28 mouse cellular contexts compared by ENCODE assay signal in genomic region chr13:36150272-36150671, GRCm38 (mm10). TPM values are rescaled to one million over a fixed set of nuclear protein-coding genes. Genes with fewer than 3 reads are reported as not detected.
DNase-seq lines count a peak whose midpoint lies in the region; ATAC-seq and TF ChIP-seq lines count a peak whose summit lies in the region.
"Had no signal": no experiment of that assay in that cellular context is flagged by ENCODE, and none has a peak within 500 bp of the region (broad histone marks: within the 10 kb centered on the region; RNA-seq: fewer than 3 reads in every experiment).

No protein-coding gene starts in this region.

- H3K9ac ChIP-seq in intestine, postnatal 0 days (ENCODE audit: low read depth, low read length): no peak overlapping the region
- H3K9ac ChIP-seq: embryonic facial prominence, embryonic 12.5 days; heart, embryonic 13.5 days; hindbrain, embryonic 15.5 days; limb, embryonic 12.5 days; neural tube, embryonic 15.5 days had no signal

- 41% methylated on average over 5 of the region's 5 CpGs for WGBS in thymus, adult 2 months
- WGBS in intestine, postnatal 0 days: 44% methylated on average over 5 of the region's 5 CpGs

- H3K9me3 ChIP-seq in intestine, postnatal 0 days (ENCODE audit: control insufficient read depth): no peaks in the 10 kb centered on the region
- H3K9me3 ChIP-seq: embryonic facial prominence, embryonic 12.5 days; heart, embryonic 13.5 days; hindbrain, embryonic 10.5 days; hindbrain, embryonic 15.5 days; limb, embryonic 12.5 days; neural tube, embryonic 15.5 days had no signal

- TF ChIP-seq POLR2A in thymus, adult 2 months (IDR thresholded peaks at IDR 0.05; ENCODE audit: control insufficient read depth, extremely low read depth, insufficient read depth, low read length, poor library complexity): no peak

- peak; percentile 29 for DNase-seq in layer of hippocampus, adult 11-12 months (ENCODE audit: low spot score)
- DNase-seq in layer of hippocampus, adult 2 months (ENCODE audit: low spot score in 2 of 2): no peak
- no peak for DNase-seq in thymus, adult 2 months
- DNase-seq in thymus, postnatal 4 days: no peak
- DNase-seq in heart, postnatal 36 days: no peak
- no peak for DNase-seq in MN1 (ENCODE audit: low spot score)
- DNase-seq: adrenal gland, adult 2 months; adrenal gland, postnatal 36 days; cerebellum, adult 11 months; cerebellum, adult 9-11 months; embryo, embryonic 11 days; gastrocnemius, adult 2 months; gastrocnemius, postnatal 36 days; heart, adult 2 months; heart, postnatal 10 days; kidney, adult 9 months; kidney, postnatal 10 days; midbrain, embryonic 14.5 days; right cerebral cortex, postnatal 25 days had no signal

- no peak overlapping the region for H3K27ac ChIP-seq in layer of hippocampus, adult 2 months
- H3K27ac ChIP-seq in thymus, adult 2 months (ENCODE audit: control insufficient read depth, insufficient read depth, low read length): 0 out of 2 replicates have a peak overlapping the region, but pooled peaks have one; percentile 12
- no peak overlapping the region for H3K27ac ChIP-seq in intestine, postnatal 0 days (ENCODE audit: low read depth, low read length)
- H3K27ac ChIP-seq: embryonic facial prominence, embryonic 12.5 days; gastrocnemius, adult 2 months; heart, adult 2 months; heart, embryonic 13.5 days; hindbrain, embryonic 10.5 days; hindbrain, embryonic 15.5 days; limb, embryonic 12.5 days; neural tube, embryonic 15.5 days had no signal

- H3K4me3 ChIP-seq in layer of hippocampus, adult 2 months: no peak overlapping the region
- no peak overlapping the region for H3K4me3 ChIP-seq in thymus, adult 2 months (ENCODE audit: control insufficient read depth, insufficient read depth, low read length)
- no peak overlapping the region for H3K4me3 ChIP-seq in intestine, postnatal 0 days (ENCODE audit: low read depth, low read length)
- H3K4me3 ChIP-seq: embryonic facial prominence, embryonic 12.5 days; gastrocnemius, adult 2 months; heart, adult 2 months; heart, embryonic 13.5 days; hindbrain, embryonic 10.5 days; hindbrain, embryonic 15.5 days; limb, embryonic 12.5 days; neural tube, embryonic 15.5 days had no signal

- H3K36me3 ChIP-seq in thymus, adult 2 months (ENCODE audit: control insufficient read depth, insufficient read depth, low read length): no peaks in the 10 kb centered on the region
- no peaks in the 10 kb centered on the region for H3K36me3 ChIP-seq in intestine, postnatal 0 days (ENCODE audit: control insufficient read depth, insufficient read depth)
- H3K36me3 ChIP-seq: embryonic facial prominence, embryonic 12.5 days; heart, embryonic 13.5 days; hindbrain, embryonic 10.5 days; hindbrain, embryonic 15.5 days; limb, embryonic 12.5 days; neural tube, embryonic 15.5 days had no signal

- H3K4me2 ChIP-seq in intestine, postnatal 0 days (replicated peaks; ENCODE audit: low read depth): peak overlapping the region; percentile 40
- H3K4me2 ChIP-seq: embryonic facial prominence, embryonic 12.5 days; heart, embryonic 13.5 days; hindbrain, embryonic 15.5 days; limb, embryonic 12.5 days; neural tube, embryonic 15.5 days had no signal

- TF ChIP-seq CTCF in layer of hippocampus, adult 2 months (conservative IDR thresholded peaks at IDR 0.05): no peak
- no peak for TF ChIP-seq CTCF in thymus, adult 2 months (IDR thresholded peaks at IDR 0.05; ENCODE audit: borderline replicate concordance, control insufficient read depth, extremely low read depth, insufficient read depth, low read length, poor library complexity)
- no peak for TF ChIP-seq CTCF in intestine, postnatal 0 days (IDR thresholded peaks at IDR 0.05; ENCODE audit: low read depth)

- peaks cover 10% of the 10 kb centered on the region for H3K4me1 ChIP-seq in thymus, adult 2 months (replicated peaks; ENCODE audit: control insufficient read depth, insufficient read depth, low read length)
- no peaks in the 10 kb centered on the region for H3K4me1 ChIP-seq in intestine, postnatal 0 days (replicated peaks; ENCODE audit: control insufficient read depth, insufficient read depth, low read length)
- H3K4me1 ChIP-seq: embryonic facial prominence, embryonic 12.5 days had no signal

- ATAC-seq in intestine, postnatal 0 days: no peak
- ATAC-seq: CD4-positive, CD25-positive, alpha-beta regulatory T cell, adult 4 months; forebrain, embryonic 14.5 days had no signal

- no peaks in the 10 kb centered on the region for H3K27me3 ChIP-seq in thymus, adult 2 months (ENCODE audit: control insufficient read depth, insufficient read depth, low read length)
- no peaks in the 10 kb centered on the region for H3K27me3 ChIP-seq in intestine, postnatal 0 days (replicated peaks; ENCODE audit: control insufficient read depth, insufficient read depth, low read length)
- H3K27me3 ChIP-seq: embryonic facial prominence, embryonic 12.5 days; heart, embryonic 13.5 days; hindbrain, embryonic 15.5 days; limb, embryonic 12.5 days; neural tube, embryonic 15.5 days had no signal

- intact Hi-C loops in heart, postnatal 36 days (cut with DNase I): no loop called here

RNA-seq across cellular contexts. Expression of gene Lyrm4, which starts 32.9 kb away (rescaled TPM):
- total RNA-seq in layer of hippocampus, adult 2 months (2021): 10 to 100 TPM; 19.6 to 20.2 TPM
- 4.0 and 4.3 TPM in 2 replicates for polyA plus RNA-seq in thymus, adult 2 months (2012; rRNA removed)
- polyA plus RNA-seq in intestine, postnatal 0 days (2015; fragmentation: Nextera tagmentation; extraction: Ambion mirVana): 15.1 and 16.9 TPM in 2 replicates
- total RNA-seq in heart, postnatal 36 days (2021): 10 to 100 TPM in 1 of 2 experiments, 1 to 10 TPM in 1; 9.8 to 10.7 TPM

RNA-seq across cellular contexts. Expression of gene Fars2, which starts 33.1 kb away (rescaled TPM):
- 10 to 100 TPM; 33.7 to 42.4 TPM for total RNA-seq in layer of hippocampus, adult 2 months (2021)
- polyA plus RNA-seq in thymus, adult 2 months (2012; rRNA removed): 42.7 and 47.6 TPM in 2 replicates
- 29.8 and 33.9 TPM in 2 replicates for polyA plus RNA-seq in intestine, postnatal 0 days (2015; fragmentation: Nextera tagmentation; extraction: Ambion mirVana)
- 10 to 100 TPM; 79.2 to 87.6 TPM for total RNA-seq in heart, postnatal 36 days (2021)
